Mouse (Mus musculus): ENCODE measurements around the gene Atxn1l.

Gene Atxn1l

DNA sequence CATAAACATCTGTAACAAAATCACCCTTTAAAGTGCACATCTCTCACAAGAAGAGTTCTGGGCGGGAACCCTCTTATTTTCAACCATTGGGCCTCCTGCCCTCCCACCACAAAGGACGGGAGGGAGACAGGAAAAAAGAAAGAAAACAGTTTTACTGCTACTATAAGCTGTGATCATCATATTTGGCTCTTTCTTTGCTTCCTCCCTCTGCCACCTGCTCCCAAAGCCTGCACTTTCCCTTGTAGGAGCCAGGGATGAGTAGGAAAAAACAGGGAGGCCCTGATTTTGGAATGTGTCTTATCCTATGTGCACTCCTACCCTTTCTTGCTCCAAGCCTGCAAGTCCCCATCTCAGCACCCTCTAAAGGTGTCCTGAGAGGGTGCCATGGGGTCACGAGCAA is 6.5 kb downstream of the Atxn1l start:
- DNase-seq (ENCODE audit: low spot score) = no peak

DNA sequence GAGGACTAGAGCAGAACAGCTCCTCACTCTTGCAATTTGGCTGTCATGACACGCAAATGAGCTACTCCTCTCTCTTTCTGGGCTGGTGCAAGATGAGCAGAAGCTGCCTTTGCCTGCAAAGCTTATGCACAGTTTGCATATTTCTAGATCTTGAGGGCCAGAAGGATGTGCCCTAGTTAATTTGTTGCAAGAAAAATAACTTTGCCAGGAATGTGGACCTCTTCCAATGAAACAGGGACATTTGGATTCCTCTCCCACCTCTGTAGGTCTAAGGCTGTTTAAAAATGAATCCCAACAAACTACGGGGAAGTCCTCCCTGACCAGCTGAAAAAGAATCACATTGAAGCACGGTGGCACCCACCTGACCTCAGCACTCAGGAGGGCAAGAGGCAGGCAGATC is 12.4 kb downstream of the Atxn1l start:
- no peak for DNase-seq (ENCODE audit: low spot score)

DNA sequence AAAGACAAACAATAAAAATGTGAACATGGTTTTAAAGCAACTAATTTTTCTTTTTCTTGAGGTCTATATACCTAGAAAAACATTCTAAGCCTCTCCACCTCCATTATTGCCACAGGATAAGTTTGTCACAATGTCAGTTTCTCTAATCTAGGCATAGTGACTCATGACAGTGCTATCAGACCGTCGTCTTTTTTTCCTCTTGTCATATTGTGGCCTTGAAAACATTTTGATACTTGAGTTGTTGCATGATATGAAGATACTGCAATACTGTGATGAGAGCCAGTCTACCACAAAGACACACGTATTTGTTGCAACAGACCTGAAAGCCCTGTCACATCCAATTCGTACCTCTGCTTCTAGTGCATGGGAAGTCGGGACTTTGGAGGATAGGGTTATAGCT is 22.6 kb downstream of the Atxn1l start:
- DNase-seq (ENCODE audit: low spot score) = no peak

DNA sequence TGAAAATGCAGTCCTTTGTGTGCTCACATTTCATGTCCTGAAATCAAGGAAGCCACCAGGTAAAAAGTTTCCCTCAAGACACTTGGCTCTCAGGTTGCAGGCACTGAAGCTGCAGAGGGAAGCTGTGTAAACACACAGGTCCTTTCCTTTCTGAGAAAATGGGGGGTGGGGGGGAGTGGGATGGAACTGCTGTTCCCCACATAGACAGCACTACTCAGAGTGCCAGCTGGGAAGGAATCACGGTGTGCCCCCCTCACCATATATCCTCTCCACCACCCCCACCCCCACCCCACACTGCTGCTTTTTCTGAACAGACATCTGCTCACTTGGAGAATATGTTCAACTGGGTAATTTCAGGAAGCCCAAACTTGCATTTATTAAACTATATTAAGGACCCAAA is 25.0 kb downstream of the Atxn1l start:
- no peak for DNase-seq (ENCODE audit: low spot score)

DNA sequence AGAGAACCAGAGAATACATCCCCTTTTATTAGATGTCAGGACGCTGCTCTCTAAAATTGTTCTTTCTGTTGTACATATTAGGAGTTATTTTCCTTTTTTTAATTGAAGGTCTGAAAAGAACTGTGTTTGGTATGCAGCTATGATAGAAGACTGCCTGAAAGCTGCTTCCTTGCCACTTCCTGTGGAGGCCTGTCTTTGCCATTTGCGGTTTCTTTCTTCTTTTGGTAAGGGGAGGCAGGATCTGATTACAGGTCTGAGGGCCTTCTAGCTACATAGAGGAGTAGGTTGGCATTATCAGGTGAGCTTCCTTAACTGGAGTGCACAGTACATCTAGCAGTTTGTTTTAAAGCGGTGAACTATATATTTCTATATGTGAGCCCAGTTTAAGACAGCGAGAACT is 29.6 kb downstream of the Atxn1l start:
- DNase-seq (ENCODE audit: low spot score) = no peak

DNA sequence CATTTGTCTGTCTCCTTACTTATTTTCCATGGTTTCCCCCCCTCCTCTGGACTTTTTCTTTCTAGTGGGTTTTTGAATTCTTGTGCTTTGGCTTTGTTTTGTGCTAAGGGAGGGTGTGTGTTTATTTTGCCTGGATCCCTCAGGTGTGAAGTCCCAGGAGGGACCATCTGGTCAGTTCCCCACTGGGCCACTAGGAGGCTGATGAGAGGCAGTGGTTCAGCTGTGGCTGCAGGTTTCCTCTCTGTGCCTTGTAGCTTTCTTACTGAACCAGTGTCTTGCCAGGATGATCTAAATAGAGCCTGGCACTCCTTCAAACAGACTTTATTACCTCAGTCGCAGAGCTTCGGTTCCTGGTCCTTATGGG is 30.7 kb downstream of the Atxn1l start:
- DNase-seq (ENCODE audit: low spot score) = peak; percentile 79

DNA sequence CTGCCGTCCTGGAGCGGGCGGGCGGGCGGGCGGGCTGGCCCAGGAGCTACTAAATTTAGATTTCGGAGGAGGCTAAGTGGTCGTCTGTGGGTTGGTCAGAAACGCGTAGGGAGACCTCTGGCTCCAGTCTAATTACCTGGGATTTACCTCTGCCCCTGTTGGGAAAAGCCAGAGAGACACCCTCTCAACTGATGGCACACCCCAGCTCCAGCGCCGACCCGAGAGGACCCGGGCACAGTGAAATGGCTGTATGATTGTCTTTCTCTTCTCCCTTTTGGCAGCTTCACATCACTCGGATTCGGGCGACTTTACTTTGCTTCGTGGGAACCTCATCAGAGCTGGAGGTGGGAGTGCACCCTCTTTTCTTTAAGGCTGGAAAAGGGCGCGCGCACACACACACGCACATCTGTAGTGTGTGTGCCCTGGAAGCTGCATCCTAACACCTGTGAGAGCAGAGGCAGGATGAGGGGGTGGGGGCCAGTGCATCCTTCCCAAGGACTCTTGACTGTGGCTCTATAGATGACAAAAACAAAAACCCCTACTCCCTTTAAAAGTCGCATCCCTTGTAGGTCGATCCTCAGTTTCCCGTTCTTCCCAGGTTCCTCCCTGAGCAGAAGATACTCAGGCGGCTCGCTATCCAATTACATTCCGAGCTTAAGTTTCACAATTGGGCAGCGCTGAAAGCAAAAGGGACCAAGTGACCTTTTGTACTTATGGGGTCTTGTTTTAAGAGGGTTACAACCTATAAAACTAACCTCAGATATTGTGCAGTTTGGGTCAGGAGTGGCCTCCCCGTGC is 31.3 kb downstream of the Atxn1l start:
- peak; percentile 25 for DNase-seq (ENCODE audit: low spot score)

DNA sequence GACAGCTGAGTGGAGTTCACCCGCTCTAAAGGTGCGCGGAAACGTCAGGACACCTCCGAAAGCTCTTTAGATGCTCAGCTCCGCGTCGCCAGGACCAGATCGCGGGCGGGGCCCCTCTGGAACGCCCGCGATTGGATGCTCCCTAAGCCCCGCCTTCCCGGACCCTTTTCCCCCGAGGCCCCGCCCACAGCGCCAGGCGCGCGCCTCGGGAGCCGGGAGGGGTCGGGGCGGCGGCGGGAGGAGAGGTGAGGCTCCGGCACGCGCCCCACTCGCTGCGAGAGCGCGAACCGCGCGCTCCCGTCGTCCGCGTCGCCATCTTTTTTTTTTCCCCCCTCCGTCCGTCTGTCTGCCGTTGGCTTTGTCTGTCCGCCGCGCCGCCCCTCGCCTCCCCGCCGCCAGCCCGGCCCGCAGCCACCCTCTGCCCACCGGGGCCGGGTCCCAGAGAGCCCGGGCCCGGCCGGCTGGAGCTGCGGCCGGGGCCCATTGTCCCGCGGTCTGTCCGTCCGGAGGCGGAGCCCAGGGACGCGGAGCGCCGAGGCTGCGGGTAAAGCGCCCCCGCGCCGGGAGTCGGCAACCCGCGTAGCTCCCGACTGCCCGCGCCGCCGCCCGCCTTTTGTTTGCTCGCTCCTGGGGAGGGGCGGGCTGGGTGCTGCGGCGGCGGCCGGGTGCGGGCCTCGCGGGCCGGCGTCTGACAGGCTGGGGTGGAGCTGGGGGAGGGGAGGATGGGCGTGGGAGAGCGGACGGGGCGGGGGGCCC is 32.0 kb downstream of the Atxn1l start, which contains the start of gene Zfp821:
Zfp821 (plus strand) TSS at position 227 of the 756 bp plus-strand sequence.
- peak; percentile 96 for DNase-seq (ENCODE audit: low spot score)

DNA sequence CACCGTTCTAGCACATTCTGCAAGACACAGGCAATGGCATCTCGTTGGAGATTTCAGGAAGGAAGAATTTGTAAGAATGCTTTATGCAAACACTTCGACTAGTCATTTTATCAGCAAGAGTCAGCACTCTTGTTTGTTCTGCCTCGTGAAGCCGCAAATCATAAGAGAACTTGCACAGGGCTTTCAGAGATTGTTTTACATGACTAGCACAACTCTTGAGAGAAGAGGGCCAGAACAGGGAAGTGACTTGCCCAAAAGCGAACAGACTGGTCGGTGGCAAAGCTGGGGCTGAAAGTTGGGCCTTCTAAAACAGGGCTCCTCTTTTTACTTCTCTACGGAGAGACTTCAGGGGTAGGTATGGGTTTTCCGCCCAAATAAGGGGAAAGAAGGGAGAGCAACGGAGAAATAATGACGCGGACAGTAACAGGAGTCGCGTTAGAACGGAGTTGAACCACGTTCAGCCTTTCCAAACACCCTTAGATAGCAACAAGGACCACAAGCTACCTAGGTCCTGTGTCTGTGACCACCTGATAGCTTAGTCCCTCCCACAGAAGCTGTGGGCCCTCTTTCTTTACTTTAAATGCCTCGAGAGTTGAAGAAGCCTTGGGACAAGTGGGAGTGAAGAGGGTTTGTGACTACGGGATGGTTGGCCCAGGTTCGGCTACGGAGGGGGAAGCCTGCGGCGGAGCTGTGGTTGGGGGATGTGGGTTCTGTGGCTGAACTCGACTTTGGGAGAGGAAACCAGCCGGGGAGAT is 32.8 kb downstream of the Atxn1l start:
- DNase-seq (ENCODE audit: low spot score) = no peak

DNA sequence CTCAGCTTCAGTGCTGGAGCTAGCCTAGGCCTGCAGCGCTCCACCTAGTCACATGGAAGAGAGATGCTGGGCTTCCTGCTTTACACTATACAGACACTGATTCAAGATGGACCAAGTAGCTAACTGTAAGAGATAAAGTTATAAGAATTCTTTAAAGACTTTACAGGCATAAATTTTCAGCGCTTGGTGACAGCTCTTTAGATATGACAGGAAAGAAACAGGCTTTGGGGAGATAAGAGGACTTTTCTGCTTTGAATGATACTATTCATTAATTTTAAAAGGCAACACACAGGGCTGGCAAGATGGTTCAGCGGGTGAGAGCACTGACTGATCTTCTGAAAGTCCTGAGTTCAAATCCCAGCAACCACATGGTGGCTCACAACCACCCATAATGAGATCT is 39.1 kb downstream of the Atxn1l start:
- DNase-seq (ENCODE audit: low spot score) = no peak

DNA sequence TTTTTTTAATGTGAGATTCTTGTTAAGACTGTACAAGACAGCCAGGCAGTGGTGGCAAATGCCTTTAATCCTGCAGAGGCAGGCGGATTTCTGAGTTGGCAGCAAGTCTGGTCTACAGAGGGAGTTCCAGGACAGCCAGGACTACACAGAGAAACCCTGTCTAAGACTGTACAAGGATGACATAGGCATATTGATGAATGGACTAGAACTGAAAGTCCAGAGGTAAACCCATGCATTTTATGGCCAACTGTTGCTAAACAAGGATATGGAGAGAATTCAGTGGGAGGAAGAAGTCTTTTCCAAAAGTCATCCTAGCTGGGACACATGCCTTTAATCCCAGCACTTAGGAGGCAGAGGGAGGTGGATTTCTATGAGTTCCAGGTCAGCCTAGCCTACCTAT is 39.8 kb downstream of the Atxn1l start:
- DNase-seq (ENCODE audit: low spot score) = no peak

DNA sequence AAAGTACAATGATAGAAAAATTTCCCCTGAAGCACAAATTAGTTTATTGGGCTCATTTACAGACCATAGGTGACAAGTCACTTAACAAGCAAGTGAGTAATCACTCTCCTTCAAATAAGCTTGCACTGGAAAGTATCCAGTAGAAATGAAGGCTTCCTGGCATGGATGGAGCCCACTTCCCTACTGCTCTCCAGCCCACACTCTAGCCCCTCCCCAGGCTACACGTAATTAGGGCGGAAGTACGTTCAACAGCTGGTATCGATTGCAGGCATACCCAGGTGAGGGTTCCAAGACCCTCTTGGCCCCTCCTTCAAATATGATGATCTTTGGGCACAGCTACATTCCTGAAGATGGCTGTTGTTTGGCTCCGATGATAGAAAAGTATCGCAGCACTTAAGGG is 43.4 kb downstream of the Atxn1l start:
- DNase-seq (ENCODE audit: low spot score) = no peak

DNA sequence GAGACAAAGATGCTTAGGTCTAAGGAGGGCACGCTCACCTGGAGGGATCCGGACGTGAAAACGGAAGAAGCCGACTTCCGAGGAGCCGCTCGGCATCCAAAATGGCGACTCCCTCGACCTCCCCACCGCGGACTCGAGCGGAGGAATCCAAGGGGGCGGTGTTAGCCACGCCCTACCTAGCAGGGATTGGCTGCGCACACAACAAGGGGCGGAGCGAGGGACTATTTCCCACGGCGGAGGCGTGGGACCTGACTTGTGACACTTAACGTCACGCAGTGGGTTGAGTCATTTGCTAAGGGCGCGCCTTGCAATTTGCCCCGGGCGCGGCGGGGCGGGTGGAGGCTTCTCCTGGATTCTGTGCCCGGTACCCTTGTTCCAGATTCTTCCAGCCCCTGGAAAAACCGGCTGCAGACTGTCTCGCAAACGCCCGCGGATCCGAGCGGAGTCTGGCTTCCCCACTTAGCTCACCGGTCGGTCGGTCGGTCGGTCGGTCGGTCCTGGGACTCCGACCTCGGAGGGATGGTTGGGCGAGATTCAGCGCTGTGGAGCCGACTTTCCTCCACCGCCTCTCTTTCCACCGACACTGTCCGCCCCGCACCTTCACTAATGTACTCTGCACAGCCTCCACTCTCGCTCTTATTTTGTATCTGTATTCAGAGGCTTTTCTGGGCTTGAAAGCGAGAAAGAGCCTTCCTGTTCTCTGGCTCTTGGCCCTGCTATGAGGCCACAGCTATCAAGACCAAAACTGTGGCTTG is 44.2 kb downstream of the Atxn1l start, which contains the start of gene Ist1:
Ist1 (minus strand) TSS at position 115 of the 755 bp plus-strand sequence.
- DNase-seq (ENCODE audit: low spot score) = peak; percentile 99

DNA sequence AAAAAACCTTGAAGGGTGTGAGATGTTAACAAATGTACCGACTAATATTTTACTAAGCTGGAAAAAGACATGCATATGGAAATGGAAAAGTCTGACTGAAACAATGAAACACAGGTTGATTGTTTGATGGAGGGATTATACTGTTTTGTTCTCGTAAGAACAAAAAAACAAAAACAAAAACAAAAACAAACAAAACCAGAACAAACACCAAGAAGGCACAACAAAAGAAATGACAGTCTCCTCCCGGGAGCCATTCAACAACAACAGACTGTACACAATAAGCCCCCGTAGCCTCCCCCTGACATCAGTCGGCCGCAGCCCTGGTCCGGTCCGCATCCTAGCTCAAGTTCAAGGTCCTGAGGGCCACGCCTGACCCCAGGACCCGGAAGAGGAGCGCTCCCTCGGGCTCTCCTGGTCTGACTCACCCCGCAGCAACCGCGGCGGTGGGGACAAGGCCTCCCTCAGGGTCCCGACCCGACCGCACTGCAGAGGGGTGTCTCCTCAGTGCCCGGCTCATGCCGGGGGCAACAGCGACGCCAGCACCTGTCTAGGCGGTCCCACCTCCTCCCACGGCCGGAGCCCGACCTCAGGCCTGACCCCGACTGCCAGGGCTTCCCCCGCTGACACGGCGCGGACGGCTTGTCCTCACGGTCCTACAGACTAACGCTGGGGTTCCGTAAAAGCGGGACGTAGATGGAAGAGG is 44.9 kb downstream of the Atxn1l start:
- peak; percentile 56 for DNase-seq (ENCODE audit: low spot score)

DNA sequence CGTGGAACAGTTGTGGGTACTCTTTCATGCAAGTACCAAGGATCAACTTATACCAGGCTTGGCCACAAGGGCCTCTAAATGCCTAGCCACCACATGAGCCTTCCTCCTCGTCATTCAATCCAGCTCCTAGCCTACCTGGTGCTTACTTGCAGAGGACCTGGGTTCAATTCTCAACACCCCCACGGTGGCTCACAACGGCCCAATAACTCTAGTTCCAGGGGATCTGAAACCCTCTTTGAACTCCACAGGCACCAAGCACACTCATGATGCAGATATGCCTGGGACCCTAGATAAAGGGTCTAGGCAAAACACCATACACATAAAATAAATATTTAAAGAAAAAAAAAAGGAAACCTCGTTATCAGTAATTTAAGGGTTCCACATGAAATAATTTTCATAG is 45.8 kb downstream of the Atxn1l start:
- peak; percentile 31 for DNase-seq (ENCODE audit: low spot score)

DNA sequence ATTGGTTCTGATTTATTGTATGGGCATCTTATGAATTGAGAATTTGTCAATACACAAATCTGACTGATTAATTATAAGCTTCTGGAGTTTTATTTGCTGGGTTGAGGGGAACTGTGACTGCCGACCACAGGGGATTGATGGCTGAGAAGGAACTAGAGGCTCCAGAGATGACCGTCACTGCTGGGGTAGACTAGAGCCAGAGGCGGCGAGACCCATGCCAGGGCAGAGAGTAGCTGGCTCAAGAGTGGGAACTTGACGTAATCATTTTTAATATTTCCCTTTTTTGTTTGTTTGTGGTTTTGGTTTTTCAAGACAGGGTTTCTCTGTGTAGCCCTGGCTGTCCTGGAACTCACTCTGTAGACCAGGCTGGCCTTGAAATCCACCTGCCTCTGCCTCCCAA is 50.3 kb downstream of the Atxn1l start:
- DNase-seq (ENCODE audit: low spot score) = no peak

DNA sequence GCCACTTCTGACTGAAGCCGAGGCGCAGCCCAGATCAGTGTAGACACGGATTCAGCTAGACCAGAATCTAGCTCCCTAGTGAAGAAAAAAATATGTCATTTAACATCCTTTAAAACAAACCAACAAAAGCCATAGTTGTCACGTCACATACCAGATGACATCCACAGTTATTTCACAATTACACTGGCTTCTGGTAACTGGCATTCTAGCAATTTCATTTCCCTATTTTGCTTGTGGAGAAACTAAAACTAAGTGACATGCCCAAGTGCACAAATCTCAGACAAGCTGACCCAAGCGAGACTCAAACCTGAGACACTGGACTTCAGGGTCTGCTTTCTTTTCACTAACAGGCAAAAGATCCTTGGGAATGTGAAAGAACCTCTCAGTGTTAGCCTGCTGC is 55.4 kb downstream of the Atxn1l start:
- DNase-seq (ENCODE audit: low spot score) = no peak

DNA sequence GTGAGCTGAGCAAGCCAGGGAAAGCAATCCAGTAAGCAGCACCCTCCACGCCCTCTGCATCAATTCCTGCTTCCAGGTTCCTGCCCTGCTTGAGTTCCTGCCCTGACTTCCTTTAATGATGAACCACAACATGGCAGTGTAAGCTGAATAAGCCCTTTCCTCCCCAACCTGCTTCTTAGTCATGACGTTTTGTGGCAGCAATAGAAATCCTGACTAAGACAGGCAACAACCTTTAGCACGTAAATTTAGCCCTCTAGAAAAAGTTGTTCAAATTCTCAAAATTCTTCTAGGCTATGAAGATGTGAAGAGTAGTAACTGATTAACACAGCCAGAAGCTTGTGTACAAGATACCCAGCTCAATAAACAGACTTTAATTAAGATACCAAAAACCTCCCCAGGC is 56.0 kb downstream of the Atxn1l start:
- no peak for DNase-seq (ENCODE audit: low spot score)
